Mouse (Mus musculus) forebrain, embryonic 11.5 days (tissue): ENCODE data around the gene Shkbp1. TPM values are rescaled to one million over a fixed set of nuclear protein-coding genes. Genes with fewer than 3 reads are reported as not detected.

Experiments
- ATAC-seq: fragments of 200-750 bp; cut with Nextera tagmentation; replicated peaks from 2 replicates; pipeline ENCODE4 v1.8.0; 2017; ENCODE audit warnings: moderate TSS enrichment; ENCODE audit not compliant: low FRiP score
- DNase-seq: peaks from one replicate; pipeline ENCODE4 v3.0.0-alpha.2; 2017; ENCODE audit warnings: low spot score
- H3K27ac ChIP-seq: fragments of 300-500 bp; sonication (generic); 2 replicates; pipeline ENCODE4 v1.5.1; 2014; ENCODE audit warnings: low read depth, low read length
- H3K27me3 ChIP-seq: fragments of 300-500 bp; sonication (generic); 2 replicates; pipeline ENCODE4 v1.6.1; 2014; ENCODE audit warnings: mild to moderate bottlenecking, low read length, mixed read lengths; ENCODE audit not compliant: control insufficient read depth, insufficient read depth
- H3K36me3 ChIP-seq: fragments of 300-500 bp; sonication (generic); 2 replicates; pipeline ENCODE4 v1.6.1; 2014; ENCODE audit warnings: mild to moderate bottlenecking, low read length, moderate library complexity, mixed read lengths; ENCODE audit not compliant: control insufficient read depth, insufficient read depth
- H3K4me1 ChIP-seq: fragments of 300-500 bp; sonication (generic); replicated peaks from 2 replicates; pipeline ENCODE4 v1.6.1; 2014; ENCODE audit warnings: low read length, mixed read lengths; ENCODE audit not compliant: control insufficient read depth, insufficient read depth
- H3K4me2 ChIP-seq: fragments of 300-500 bp; sonication (generic); 2 replicates; pipeline ENCODE4 v1.6.1; 2014; ENCODE audit warnings: low read depth, mild to moderate bottlenecking, low read length, moderate library complexity, mixed read lengths; ENCODE audit not compliant: severe bottlenecking
- H3K4me3 ChIP-seq: fragments of 300-500 bp; sonication (generic); 2 replicates; pipeline ENCODE4 v1.5.1; 2014; ENCODE audit warnings: low read depth, low read length
- H3K9ac ChIP-seq: fragments of 300-500 bp; sonication (generic); 2 replicates; pipeline ENCODE4 v1.6.1; 2014; ENCODE audit warnings: low read length
- H3K9me3 ChIP-seq: fragments of 300-500 bp; sonication (generic); 2 replicates; pipeline ENCODE4 v1.6.1; 2016; ENCODE audit warnings: low read length, mixed read lengths; ENCODE audit not compliant: control insufficient read depth
- WGBS: fragments of 180-500 bp; shearing (Covaris S2); extraction: QIAGEN DNeasy Blood & Tissue Kit; methylation state at CpG from one replicate; pipeline ENCODE4 v1.1.7; 2014; 5-methylcytosine and 5-hydroxymethylcytosine counted together
- polyA plus RNA-seq: library from polyadenylated mRNA; unstranded; fragments of >200 nt; fragmentation: Nextera tagmentation; extraction: Ambion mirVana; gene quantifications from 2 replicates; pipeline ENCODE4 v1.2.1, GENCODE M21; 2014

Gene Shkbp1
- polyA plus RNA-seq: 64.3 and 67.6 TPM in 2 replicates

DNA sequence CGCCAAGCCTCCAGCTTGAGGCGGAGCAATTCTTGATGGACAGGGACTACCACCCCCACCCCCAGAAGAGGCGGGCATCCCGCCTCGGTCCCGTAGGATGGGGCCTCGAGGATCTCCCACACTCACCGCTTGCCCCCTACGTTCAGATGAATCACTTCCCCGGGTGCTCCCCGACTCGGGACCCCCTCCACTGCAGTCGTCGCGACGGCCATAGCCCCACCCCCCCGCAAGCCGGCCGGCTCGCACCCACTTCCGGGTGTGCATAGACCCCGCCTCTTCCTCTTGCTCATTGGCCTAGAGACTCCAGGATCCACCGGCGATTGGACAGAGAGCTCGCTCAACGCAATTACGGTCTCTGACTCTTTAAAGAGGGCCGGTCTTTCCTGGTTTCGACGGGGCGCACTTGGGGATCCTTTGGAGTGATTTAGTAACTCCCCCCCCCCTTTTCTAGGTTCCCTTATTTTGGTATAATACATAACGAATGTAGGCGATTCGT is at the start of gene Shkbp1:
Shkbp1 (minus strand) TSS at position 275 of the 496 bp plus-strand sequence.
- ATAC-seq (peak; percentile 94), DNase-seq (peak; percentile 92)
- peak within 1 kb of the TSS; percentile 68 for H3K4me2 ChIP-seq
- H3K4me1 ChIP-seq: peaks cover 6% of the 10 kb centered on the region; the same call in 1 of the 2 replicates
- H3K4me3 ChIP-seq: peak within 1 kb of the TSS; percentile 68
- 1% methylated on average over 34 of the region's 34 CpGs for WGBS
- no peaks in the 10 kb centered on the region for H3K9me3 ChIP-seq
- H3K27ac ChIP-seq: no peak within 1 kb of the TSS
- no peaks in the 10 kb centered on the region; the same call in 1 of the 2 replicates for H3K36me3 ChIP-seq
- peaks cover 14% of the 10 kb centered on the region for H3K27me3 ChIP-seq
- peak within 1 kb of the TSS; percentile 67 for H3K9ac ChIP-seq

DNA sequence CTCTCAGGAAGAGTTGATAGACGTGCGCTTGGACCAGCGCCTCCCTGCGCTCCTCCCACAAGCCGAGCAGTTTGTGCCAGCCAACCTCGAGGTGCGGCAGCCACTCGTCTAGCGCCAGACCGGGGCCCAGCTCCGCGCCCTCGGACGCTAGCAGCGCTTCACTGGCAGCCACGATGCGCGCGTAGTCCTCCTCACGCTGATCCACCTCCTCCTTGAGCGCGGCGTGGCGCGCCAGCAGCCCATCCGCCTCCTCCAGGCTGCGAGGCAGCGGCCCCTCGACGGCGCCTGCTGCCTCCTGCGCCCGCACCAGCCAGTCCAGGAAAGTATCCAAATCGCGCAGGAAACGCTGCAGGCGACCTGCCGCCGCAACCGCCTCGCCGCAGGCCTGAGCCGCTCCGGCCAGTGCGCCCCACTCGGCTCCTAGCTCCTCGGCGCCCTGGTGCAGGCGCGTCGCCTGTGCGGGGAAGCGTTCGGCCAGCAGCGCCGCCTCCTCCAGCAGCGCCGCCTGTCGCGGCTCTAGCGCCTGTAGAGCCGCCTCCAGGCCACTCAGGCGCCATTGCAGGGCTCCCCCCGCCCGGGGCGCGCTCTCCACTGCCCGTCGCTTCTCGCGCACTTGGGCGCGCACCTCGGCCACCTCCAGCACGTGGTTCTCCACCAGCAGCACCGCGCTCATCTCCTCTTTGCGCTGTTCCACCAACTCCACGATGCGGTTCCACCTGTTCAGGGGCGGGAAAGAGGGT is 48.6 kb upstream of the Shkbp1 start:
- H3K4me3 ChIP-seq: no peak overlapping the region
- H3K27me3 ChIP-seq: peaks cover 66% of the 10 kb centered on the region
- H3K36me3 ChIP-seq: no peaks in the 10 kb centered on the region
- peaks cover 2% of the 10 kb centered on the region for H3K4me1 ChIP-seq
- H3K9me3 ChIP-seq: peaks cover 5% of the 10 kb centered on the region; the same call in 1 of the 2 replicates
- peak overlapping the region; percentile 21; the same call in 1 of the 2 replicates for H3K4me2 ChIP-seq
- ATAC-seq: no peak
- WGBS: 8% methylated on average over 81 of the region's 81 CpGs
- DNase-seq: peak; percentile 55
- no peak overlapping the region for H3K9ac ChIP-seq
- no peak overlapping the region for H3K27ac ChIP-seq

DNA sequence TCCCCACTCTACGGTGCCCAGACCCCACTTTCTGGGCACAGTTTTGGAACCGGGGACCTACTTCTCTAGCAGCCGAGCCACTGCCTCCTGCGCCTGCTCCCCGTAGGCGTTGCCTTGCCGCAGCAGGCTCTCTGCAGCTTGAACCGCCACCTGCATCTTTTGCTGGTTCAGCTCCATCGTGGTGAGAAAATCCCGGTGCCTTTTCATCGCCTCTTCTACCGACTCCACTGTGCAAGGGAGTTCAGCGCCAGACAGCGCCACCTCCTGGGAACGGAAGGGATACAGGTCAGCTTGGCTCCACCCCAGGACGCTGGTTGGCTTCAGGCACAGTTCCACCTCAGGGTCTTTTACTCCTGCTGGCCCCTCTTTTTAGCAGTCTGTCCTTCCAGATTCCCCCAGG is 46.9 kb upstream of the Shkbp1 start:
- no peak for ATAC-seq
- WGBS: 5% methylated on average over 16 of the region's 16 CpGs
- peaks cover 56% of the 10 kb centered on the region for H3K27me3 ChIP-seq

DNA sequence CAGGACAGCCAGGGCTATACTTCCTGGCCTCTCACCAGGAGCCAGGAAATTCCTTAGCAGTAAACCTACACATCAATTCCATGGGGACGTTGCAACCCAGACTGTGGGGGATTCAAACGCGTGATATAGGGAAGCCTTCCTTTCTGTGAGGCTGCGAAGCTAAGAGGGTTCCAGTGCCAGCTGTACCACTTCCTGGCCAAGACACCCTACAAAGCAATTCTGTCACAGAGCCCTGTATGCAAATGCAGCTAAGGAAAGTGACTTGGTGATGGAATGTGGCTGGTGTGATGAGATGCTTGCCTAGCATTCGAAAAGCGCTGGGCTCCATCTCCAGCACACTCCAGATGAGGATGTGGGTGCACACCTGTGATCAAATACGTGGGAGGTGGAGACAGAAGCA is 44.7 kb upstream of the Shkbp1 start:
- 82% methylated on average over 7 of the region's 7 CpGs for WGBS
- Histone ChIP-seq H3K4me1 (peaks cover 9% of the 10 kb centered on the region), H3K9me3 (peaks cover 5% of the 10 kb centered on the region; the same call in 1 of the 2 replicates), H3K36me3 (no peaks in the 10 kb centered on the region), H3K4me2 (no peak overlapping the region), H3K9ac (no peak overlapping the region), H3K4me3 (no peak overlapping the region), H3K27me3 (peaks cover 60% of the 10 kb centered on the region), H3K27ac (no peak overlapping the region)
- ATAC-seq (no peak), DNase-seq (no peak)

More for the DNA sequence above, 46.9 kb upstream of the Shkbp1 start:
- Histone ChIP-seq H3K27ac (no peak overlapping the region), H3K9me3 (peaks cover 5% of the 10 kb centered on the region; the same call in 1 of the 2 replicates), H3K9ac (no peak overlapping the region), H3K4me1 (no peaks in the 10 kb centered on the region), H3K36me3 (no peaks in the 10 kb centered on the region), H3K4me2 (no peak overlapping the region), H3K4me3 (no peak overlapping the region)
- peak; percentile 84 for DNase-seq

DNA sequence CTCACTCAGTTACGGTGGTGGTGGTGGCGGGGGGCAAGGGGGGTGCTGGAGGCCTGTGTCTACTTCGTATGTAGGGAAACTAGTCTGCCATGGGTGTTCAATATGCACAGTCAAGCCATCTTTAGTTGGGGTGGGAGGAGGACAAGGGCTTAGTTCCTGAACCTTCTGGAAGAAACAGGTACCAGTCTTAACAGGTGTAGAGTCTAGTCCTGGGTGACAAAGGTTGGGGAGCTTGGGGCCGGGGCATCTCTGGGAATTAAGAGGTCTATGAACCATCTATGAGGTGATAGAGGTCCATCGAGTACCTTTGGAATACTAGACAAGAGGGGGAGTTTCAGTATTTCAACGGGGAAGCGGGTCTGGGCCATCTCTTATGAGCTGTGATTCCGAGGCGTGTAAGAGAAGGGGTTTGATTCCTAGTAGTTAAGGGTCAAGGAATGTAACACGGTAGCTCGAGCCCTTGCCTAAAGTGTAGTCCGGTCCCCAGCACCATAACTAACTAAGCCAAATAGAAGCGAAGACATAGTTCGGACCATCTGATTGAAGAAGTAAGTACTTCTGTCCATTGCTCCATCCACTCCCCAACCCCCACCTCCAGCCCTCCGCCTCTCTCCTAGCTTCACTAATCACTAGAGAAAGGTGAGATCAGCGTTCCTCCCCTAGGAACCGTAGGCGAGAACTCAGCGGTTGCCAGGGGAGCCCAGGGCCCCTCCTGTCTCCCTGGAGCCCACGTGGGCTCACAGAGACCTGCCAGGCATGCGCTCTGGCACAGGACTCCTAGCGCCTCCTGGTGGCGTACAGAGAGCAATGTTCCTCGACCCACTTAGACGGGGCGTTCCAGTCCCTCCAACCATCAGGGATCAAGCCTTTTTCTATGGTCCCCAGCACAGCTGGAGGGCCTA is 41.5 kb upstream of the Shkbp1 start:
- no peaks in the 10 kb centered on the region for H3K36me3 ChIP-seq
- peak; percentile 80 for DNase-seq
- H3K4me1 ChIP-seq: peaks cover 9% of the 10 kb centered on the region
- no peak overlapping the region for H3K9ac ChIP-seq
- ATAC-seq: peak; percentile 63
- H3K4me2 ChIP-seq: 0 out of 2 replicates have a peak overlapping the region, but pooled peaks have one; percentile 74
- H3K27me3 ChIP-seq: peaks cover 52% of the 10 kb centered on the region
- H3K9me3 ChIP-seq: no peaks in the 10 kb centered on the region
- no peak overlapping the region for H3K27ac ChIP-seq
- 18% methylated on average over 26 of the region's 26 CpGs for WGBS
- no peak overlapping the region for H3K4me3 ChIP-seq

DNA sequence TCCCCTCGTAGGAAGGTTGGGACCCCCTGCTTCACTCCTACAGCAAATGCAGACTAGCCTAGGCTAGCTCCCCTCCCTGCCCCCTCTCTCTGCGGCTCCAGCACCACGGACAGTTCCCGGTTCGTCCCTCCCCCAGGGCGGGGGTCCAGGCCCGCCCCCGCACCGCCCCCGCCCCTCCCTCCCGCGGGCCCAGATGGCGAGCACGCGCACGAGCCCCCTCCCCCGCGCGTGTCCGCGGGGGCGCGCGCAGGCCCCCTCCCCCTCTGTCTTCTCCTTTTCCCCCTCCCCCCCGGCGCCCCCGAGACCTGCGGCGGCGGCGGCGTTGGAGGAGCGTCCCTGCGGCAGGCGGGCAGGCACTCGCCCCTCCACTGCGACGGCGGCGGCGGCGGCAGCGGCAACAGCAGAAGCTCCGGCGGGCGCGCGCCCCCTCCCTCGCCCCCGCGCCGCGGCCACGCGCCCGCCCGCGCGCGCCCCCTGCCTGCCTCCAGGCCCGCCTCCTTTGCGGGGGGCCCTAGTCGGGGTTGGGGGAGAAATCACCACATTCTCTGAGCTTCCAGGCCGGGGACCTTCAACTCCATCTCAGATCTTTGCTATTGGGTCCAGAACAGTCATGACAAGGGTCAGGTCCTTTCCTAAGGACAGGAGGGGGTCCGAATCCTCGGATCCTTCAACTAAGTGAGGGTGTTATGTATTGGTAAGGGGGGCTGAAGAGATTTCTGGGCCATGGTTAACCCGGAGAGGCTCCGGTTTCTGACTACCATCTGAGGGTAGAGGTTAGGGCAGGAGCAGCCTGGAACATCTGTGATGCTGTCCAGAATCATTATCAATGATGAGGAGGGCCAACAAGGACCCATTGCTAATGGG is 40.6 kb upstream of the Shkbp1 start:
- Histone ChIP-seq H3K36me3 (no peaks in the 10 kb centered on the region), H3K4me2 (peak overlapping the region; percentile 74), H3K9me3 (no peaks in the 10 kb centered on the region), H3K9ac (peak overlapping the region; percentile 41), H3K27me3 (peaks cover 54% of the 10 kb centered on the region), H3K4me1 (peaks cover 9% of the 10 kb centered on the region), H3K27ac (no peak overlapping the region), H3K4me3 (peak overlapping the region; percentile 45)
- DNase-seq: peak; percentile 79
- WGBS: 4% methylated on average over 25 of the region's 68 CpGs
- peak; percentile 55; the same call in 1 of the 2 replicates for ATAC-seq

DNA sequence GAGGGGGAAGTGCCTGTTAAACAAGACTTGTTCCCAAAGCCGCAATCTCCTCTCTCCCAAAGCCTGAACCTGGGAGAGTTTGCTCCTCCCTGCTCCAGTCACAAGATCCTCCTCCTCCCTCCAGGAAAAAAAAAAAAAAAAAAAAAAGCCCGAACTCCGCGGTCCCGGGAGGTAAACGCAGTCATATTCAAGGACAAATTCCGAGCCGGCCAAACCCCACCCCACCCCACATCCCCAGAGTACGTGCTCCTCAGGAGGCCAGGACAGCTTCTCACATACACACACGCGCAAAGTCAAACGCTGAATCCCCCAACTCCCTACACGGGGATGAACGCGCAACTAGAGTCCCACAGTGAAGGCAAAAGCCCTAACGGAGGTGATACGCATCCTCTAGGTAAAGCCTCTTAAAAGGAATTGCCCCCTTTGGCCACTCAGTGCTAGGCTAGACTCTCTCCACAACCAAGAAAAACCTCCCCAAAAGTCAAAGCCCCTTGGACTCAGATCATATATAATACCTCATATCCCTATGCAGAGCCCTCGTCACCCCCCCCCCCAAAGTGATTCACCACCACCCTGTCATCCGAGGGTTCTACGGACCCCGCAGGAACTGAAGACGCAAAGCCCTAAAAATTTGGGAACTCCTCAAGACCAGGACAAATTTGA is 39.8 kb upstream of the Shkbp1 start:
- ATAC-seq: no peak
- peaks cover 52% of the 10 kb centered on the region for H3K27me3 ChIP-seq
- peak overlapping the region; percentile 45 for H3K4me3 ChIP-seq
- no peaks in the 10 kb centered on the region for H3K9me3 ChIP-seq
- no peak for DNase-seq
- under 1% methylated on average over 22 of the region's 22 CpGs for WGBS
- H3K4me1 ChIP-seq: peaks cover 9% of the 10 kb centered on the region
- no peaks in the 10 kb centered on the region for H3K36me3 ChIP-seq
- H3K27ac ChIP-seq: no peak overlapping the region
- H3K4me2 ChIP-seq: no peak overlapping the region
- no peak overlapping the region for H3K9ac ChIP-seq
